Mouse (Mus musculus) CH12F3 (cell line): ENCODE results near the gene Arpp19.

ENCODE experiments used
- in situ Hi-C: fragments of 300-500 bp; cut with MboI; formaldehyde crosslinking; loops from 2 replicates; pipeline ENCODE4 v1.14.3; 2020; ENCODE audit warnings: low sequenced_read_pairs

The Arpp19 gene

GRCm38 (mm10) chr9:75092134-75092533, 54.7 kb downstream of the Arpp19 start:
- in situ Hi-C loops, result no loop called here

GRCm38 (mm10) chr9:75094762-75095161, 57.3 kb downstream of the Arpp19 start:
- in situ Hi-C loops, result no loop called here

GRCm38 (mm10) chr9:75098937-75099336, 61.5 kb downstream of the Arpp19 start:
- in situ Hi-C loops, result no loop called here

GRCm38 (mm10) chr9:75100157-75100781, 62.9 kb downstream of the Arpp19 start:
- in situ Hi-C loops, result no loop called here

GRCm38 (mm10) chr9:75102131-75102530, 64.7 kb downstream of the Arpp19 start:
- in situ Hi-C loops, result no loop called here
